Comparison of ENCODE assay signal across 12 mouse cellular contexts in the genomic region with DNA sequence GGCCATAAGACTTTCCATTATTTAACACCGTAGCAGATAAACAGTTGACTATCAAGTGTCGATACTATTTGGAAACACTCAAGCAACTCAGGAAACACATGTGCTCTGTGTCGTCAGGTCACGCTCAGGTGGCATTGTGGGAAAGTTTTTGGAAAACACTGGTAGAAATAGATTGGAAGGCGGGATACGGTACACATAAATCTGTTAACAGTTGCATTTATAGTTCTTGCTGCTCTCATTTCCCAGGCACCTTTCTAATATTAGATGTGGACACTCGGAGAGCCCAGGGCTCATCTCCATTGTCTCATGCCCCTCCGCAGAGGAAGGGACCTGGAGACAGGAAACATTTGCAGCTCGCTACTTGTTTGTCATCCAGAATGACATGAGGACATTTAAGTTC.
"Had no signal": no experiment of that assay in that cellular context is flagged by ENCODE, and none has a peak within 500 bp of the region (broad histone marks: within the 10 kb centered on the region; RNA-seq: fewer than 3 reads in every experiment).

No protein-coding gene starts in this region.

- H3K9me3 ChIP-seq: limb, embryonic 10.5 days; liver, embryonic 15.5 days; midbrain, embryonic 13.5 days; stomach, embryonic 15.5 days had no signal

- H3K4me3 ChIP-seq: left cerebral cortex, adult 2 months; limb, embryonic 10.5 days; liver, embryonic 15.5 days; midbrain, embryonic 13.5 days; stomach, embryonic 15.5 days had no signal

- H3K9ac ChIP-seq: liver, embryonic 15.5 days; midbrain, embryonic 13.5 days; stomach, embryonic 15.5 days had no signal

- H3K27me3 ChIP-seq: liver, embryonic 15.5 days; midbrain, embryonic 13.5 days; stomach, embryonic 15.5 days had no signal

- ATAC-seq: lung, postnatal 0 days; midbrain, embryonic 13.5 days had no signal

- H3K36me3 ChIP-seq: liver, embryonic 15.5 days; stomach, embryonic 15.5 days had no signal

- DNase-seq: lung, adult 2 months; lung, postnatal 36 days; right cerebral cortex, postnatal 14 days; thymus, adult 2 months; thymus, postnatal 25 days had no signal

- H3K4me1 ChIP-seq: limb, embryonic 10.5 days; liver, embryonic 15.5 days; midbrain, embryonic 13.5 days; stomach, embryonic 15.5 days had no signal

- H3K27ac ChIP-seq: left cerebral cortex, adult 2 months; limb, embryonic 10.5 days; liver, embryonic 15.5 days; midbrain, embryonic 13.5 days; stomach, embryonic 15.5 days had no signal

- H3K4me2 ChIP-seq: liver, embryonic 11.5 days; liver, embryonic 15.5 days; midbrain, embryonic 13.5 days; stomach, embryonic 15.5 days had no signal
